Mouse (Mus musculus): ENCODE measurements at regions not wholly inside any gene's neighbourhood (a gene's known extent, or its start where the extent isn't known, plus 50 kb on each side); places are given as distances from the start of the nearest gene placed in this dataset.

DNA sequence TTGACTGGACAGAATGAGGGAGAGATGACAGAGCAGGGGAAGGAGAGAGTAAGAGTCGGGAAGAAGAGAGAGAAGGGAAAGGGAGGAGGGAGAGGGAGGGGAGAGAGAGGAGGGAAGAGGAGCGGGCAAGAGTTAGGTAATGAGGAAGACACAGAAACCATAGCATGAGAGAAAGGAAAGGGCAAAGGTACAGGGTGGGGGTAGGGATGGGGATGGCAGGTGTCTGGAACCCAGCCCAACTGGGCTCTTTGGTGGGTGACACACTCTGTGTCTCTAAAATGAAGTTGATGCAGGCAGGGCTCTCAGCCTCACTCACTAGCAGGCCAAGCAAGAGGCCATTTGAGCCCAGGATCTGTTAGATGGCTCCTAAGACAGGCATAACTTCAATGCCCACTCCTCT lies 263.1 kb downstream of the Matn1 start:
- TF ChIP-seq POLR2A (IDR thresholded peaks at IDR 0.05; ENCODE audit: insufficient read depth, low read depth, low read length) (no peak), CTCF (IDR thresholded peaks at IDR 0.05; ENCODE audit: insufficient read depth, low read depth, low read length) (no peak)
